Mouse (Mus musculus): Measurements from ENCODE around the gene Kctd2.
A peak's percentile ranks its signal among the peaks of the same experiment; 100 is the strongest.
"Not testable (repeated sequence)": the region's sequence is repeated elsewhere in the genome, so short reads cannot be mapped to it uniquely, and the experiment has no call there.

Gene Kctd2

GRCm38 (mm10) chr11:115439326-115439725, 19.4 kb downstream of the Kctd2 start:
- no peak for DNase-seq (ENCODE audit: low spot score in 2 of 2)

- DNase-seq (ENCODE audit: low spot score in 2 of 2): no peak
These were observed 20.1 kb downstream of the Kctd2 start, which contains the start of gene Trim80 for GRCm38 (mm10) chr11:115439906-115440595. Trim80 (plus strand) TSS chr11:115440545.

- no peak for DNase-seq (ENCODE audit: low spot score in 2 of 2)
These were observed 21.5 kb downstream of the Kctd2 start for GRCm38 (mm10) chr11:115441417-115441816.

GRCm38 (mm10) chr11:115446906-115447305, 27.0 kb downstream of the Kctd2 start:
- DNase-seq (ENCODE audit: low spot score in 2 of 2): no peak

- no peak for DNase-seq (ENCODE audit: low spot score in 2 of 2)
These were observed 27.5 kb downstream of the Kctd2 start for GRCm38 (mm10) chr11:115447321-115447885.

- DNase-seq (ENCODE audit: low spot score in 2 of 2): no peak
These were observed 28.1 kb downstream of the Kctd2 start for GRCm38 (mm10) chr11:115448075-115448474.

GRCm38 (mm10) chr11:115448998-115449397, 29.1 kb downstream of the Kctd2 start:
- DNase-seq (ENCODE audit: low spot score in 2 of 2): no peak

GRCm38 (mm10) chr11:115450176-115450575, 30.2 kb downstream of the Kctd2 start:
- no peak for DNase-seq (ENCODE audit: low spot score in 2 of 2)

- DNase-seq (ENCODE audit: low spot score in 2 of 2): peak in 1 of 2 experiments; percentile 36
These were observed 31.9 kb downstream of the Kctd2 start for GRCm38 (mm10) chr11:115451781-115452241.

- no peak for DNase-seq (ENCODE audit: low spot score in 2 of 2)
These were observed 32.4 kb downstream of the Kctd2 start for GRCm38 (mm10) chr11:115452281-115452860.

GRCm38 (mm10) chr11:115453306-115453705, 33.4 kb downstream of the Kctd2 start:
- DNase-seq (ENCODE audit: low spot score in 2 of 2): no peak

GRCm38 (mm10) chr11:115454822-115455221, 34.9 kb downstream of the Kctd2 start:
- not testable (repeated sequence) for DNase-seq (ENCODE audit: low spot score in 2 of 2)

- DNase-seq (ENCODE audit: low spot score in 2 of 2): no peak
These were observed 35.7 kb downstream of the Kctd2 start for GRCm38 (mm10) chr11:115455619-115456018.

GRCm38 (mm10) chr11:115456182-115456581, 36.3 kb downstream of the Kctd2 start:
- no peak for DNase-seq (ENCODE audit: low spot score in 2 of 2)

- DNase-seq (ENCODE audit: low spot score in 2 of 2): no peak
These were observed 37.5 kb downstream of the Kctd2 start for GRCm38 (mm10) chr11:115457405-115457804.

- no peak for DNase-seq (ENCODE audit: low spot score in 2 of 2)
These were observed 41.0 kb downstream of the Kctd2 start for GRCm38 (mm10) chr11:115460976-115461375.

GRCm38 (mm10) chr11:115461846-115462242, 41.9 kb downstream of the Kctd2 start:
- DNase-seq (ENCODE audit: low spot score in 2 of 2): no peak

GRCm38 (mm10) chr11:115462243-115462891, 42.4 kb downstream of the Kctd2 start, which contains the start of gene Slc16a5:
Slc16a5 (plus strand) TSS chr11:115462474.
- no peak for DNase-seq (ENCODE audit: low spot score in 2 of 2)

GRCm38 (mm10) chr11:115463397-115463796, 43.5 kb downstream of the Kctd2 start:
- no peak for DNase-seq (ENCODE audit: low spot score in 2 of 2)

- DNase-seq (ENCODE audit: low spot score in 2 of 2): no peak
These were observed 44.9 kb downstream of the Kctd2 start for GRCm38 (mm10) chr11:115464851-115465250.

GRCm38 (mm10) chr11:115467217-115467618, 47.3 kb downstream of the Kctd2 start:
- DNase-seq (ENCODE audit: low spot score in 2 of 2): no peak

GRCm38 (mm10) chr11:115472183-115472582, 52.3 kb downstream of the Kctd2 start:
- no peak for DNase-seq (ENCODE audit: low spot score in 2 of 2)
